Mouse (Mus musculus) kidney, adult 18-20 months (tissue): ENCODE data around the gene Cyp4a32.

ENCODE experiments used
- DNase-seq: peaks from one replicate; pipeline ENCODE4 v3.0.0; 2021

The Cyp4a32 gene

DNA sequence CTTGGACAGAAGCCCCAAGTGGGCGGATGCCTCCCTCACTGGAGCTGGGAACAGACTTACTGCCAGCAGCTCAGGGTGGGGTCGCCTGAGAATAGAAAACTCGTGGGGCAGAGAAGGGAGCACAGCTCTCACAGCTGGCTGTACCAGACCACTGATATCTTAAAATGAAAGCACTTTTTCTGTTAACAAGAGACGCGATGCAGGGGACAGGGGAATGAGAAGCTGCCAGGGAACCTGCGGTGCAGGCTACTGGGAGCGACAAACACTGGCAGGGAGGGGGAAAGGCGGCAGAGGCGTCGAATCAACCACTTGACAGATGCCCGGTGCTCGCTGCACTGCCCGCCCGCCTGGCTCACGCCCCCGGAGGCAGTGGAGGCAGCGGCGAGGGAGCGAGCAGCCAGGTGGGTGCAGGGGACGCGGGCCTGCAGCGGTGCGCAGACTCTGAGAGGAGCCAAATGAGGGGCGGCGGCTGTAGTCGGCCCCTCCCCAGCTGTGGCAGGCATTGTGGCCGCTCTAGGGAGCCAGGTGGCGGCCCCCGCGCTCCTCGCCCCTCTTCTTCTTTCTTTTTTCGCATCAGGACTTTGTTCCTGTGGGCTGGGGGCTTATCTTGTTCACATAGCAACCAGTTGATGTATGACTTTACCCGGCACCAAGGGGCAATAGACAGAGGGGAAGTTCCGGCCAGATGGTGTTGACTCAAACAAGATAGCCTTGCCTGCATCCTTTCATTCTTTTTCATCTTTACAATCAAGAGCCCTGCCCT lies 56.5 kb downstream of the Cyp4a32 start:
- peak; percentile 74 for DNase-seq

DNA sequence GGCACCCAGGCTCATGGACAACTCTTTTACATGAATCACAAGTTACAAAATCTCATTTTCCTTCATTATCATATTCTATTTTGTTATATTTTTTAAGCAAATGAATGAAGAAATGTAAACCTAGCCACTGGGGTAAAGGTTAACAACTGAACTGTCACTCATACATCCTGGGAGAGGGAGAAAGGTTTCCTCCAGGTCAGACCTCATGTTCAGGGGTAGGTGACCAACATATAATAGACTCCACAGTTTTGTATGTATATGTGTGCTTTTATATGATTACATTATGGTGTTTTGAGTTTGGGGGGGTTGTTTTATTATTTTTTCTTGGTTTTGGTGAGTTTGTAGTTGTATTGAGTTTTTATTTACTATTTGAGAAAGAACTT lies 57.1 kb downstream of the Cyp4a32 start:
- no peak for DNase-seq

DNA sequence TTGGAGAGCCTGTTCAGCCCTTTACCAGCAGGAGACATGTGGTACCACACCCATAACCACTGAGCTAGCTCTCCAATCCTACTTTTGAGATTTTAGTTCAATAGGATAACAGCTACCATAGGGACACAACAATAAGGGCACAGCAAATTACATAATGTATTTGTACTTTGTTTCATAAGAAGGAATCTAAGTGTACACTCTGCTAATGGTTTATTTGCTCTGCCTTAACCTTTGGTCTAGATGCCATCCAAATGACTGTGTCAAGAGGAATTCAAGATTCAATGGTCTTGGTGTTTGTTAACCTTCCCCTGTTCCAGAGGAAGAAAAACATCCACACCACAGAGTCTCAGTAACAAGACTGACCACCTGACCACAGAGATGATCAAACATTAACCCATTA lies 58.4 kb downstream of the Cyp4a32 start:
- DNase-seq: no peak
